In genomic region chr12:35046999-35047319, GRCm38 (mm10) we compare ENCODE assay signal across 8 mouse cellular contexts. TPM values are rescaled to one million over a fixed set of nuclear protein-coding genes. Genes with fewer than 3 reads are reported as not detected.
A peak's percentile ranks its signal among the peaks of the same experiment; 100 is the strongest.
DNase-seq lines count a peak whose midpoint lies in the region; ATAC-seq and TF ChIP-seq lines count a peak whose summit lies in the region.

Gene Snx13 (plus strand): TSS chr12:35047186.

- peak within 1 kb of the TSS; percentile 98 for H3K27ac ChIP-seq in heart, embryonic 12.5 days (ENCODE audit: poor library complexity, severe bottlenecking)
- H3K27ac ChIP-seq in kidney, postnatal 0 days = peak within 1 kb of the TSS; percentile 97
- H3K27ac ChIP-seq in liver, embryonic 11.5 days (ENCODE audit: low read depth, low read length) = peak within 1 kb of the TSS; percentile 79

- H3K36me3 ChIP-seq in heart, embryonic 12.5 days = no peaks in the 10 kb centered on the region
- H3K36me3 ChIP-seq in kidney, postnatal 0 days (ENCODE audit: insufficient read depth, low read length) = no peaks in the 10 kb centered on the region
- no peaks in the 10 kb centered on the region for H3K36me3 ChIP-seq in liver, embryonic 11.5 days (ENCODE audit: control insufficient read depth, insufficient read depth, low read length)
- H3K36me3 ChIP-seq in myocyte (ENCODE audit: control insufficient read depth, insufficient read depth) = no peaks in the 10 kb centered on the region
- H3K36me3 ChIP-seq in splenic B cell, adult 2 months (ENCODE audit: control insufficient read depth, insufficient read depth, low read length, poor library complexity, severe bottlenecking) = no peaks in the 10 kb centered on the region

- peak within 1 kb of the TSS; percentile 96 for H3K9ac ChIP-seq in heart, embryonic 12.5 days
- peak within 1 kb of the TSS; percentile 98 for H3K9ac ChIP-seq in kidney, postnatal 0 days (ENCODE audit: low read depth, low read length)
- H3K9ac ChIP-seq in liver, embryonic 11.5 days (ENCODE audit: low read depth, low read length) = peak within 1 kb of the TSS; percentile 93

- no peak for TF ChIP-seq CTCF in brain, embryonic 14.5 days (IDR thresholded peaks at IDR 0.05; ENCODE audit: borderline replicate concordance, extremely low read depth, insufficient read depth, insufficient read length)
- no peak for TF ChIP-seq CTCF in kidney, postnatal 0 days (IDR thresholded peaks at IDR 0.05; ENCODE audit: low read depth)

- H3K4me1 ChIP-seq in heart, embryonic 12.5 days (replicated peaks) = peaks cover 31% of the 10 kb centered on the region
- H3K4me1 ChIP-seq in kidney, postnatal 0 days (replicated peaks; ENCODE audit: insufficient read depth, low read length) = no peaks in the 10 kb centered on the region; the same call in none of the 2 replicates
- H3K4me1 ChIP-seq in liver, embryonic 11.5 days (replicated peaks; ENCODE audit: control insufficient read depth, insufficient read depth, low read length) = peaks cover 9% of the 10 kb centered on the region

- peaks cover 44% of the 10 kb centered on the region for H3K79me2 ChIP-seq in myocyte (ENCODE audit: control insufficient read depth, insufficient read depth)

- peak within 1 kb of the TSS; percentile 98 for H3K4me3 ChIP-seq in heart, embryonic 12.5 days
- H3K4me3 ChIP-seq in kidney, postnatal 0 days (replicated peaks; ENCODE audit: low read depth, low read length) = peak within 1 kb of the TSS; percentile 94
- H3K4me3 ChIP-seq in liver, embryonic 11.5 days (ENCODE audit: low read depth, low read length) = peak within 1 kb of the TSS; percentile 94
- H3K4me3 ChIP-seq in myocyte = peak within 1 kb of the TSS; percentile 74

- peak; percentile 95 for ATAC-seq in erythroblast, adult 5-6 weeks (replicated peaks; ENCODE audit: low FRiP score, poor library complexity, severe bottlenecking)
- peak; percentile 98 for ATAC-seq in heart, embryonic 12.5 days (ENCODE audit: insufficient number of reproducible peaks, low FRiP score)
- ATAC-seq in kidney, postnatal 0 days (replicated peaks; ENCODE audit: low FRiP score, low read depth) = peak; percentile 98
- ATAC-seq in liver, embryonic 11.5 days (replicated peaks; ENCODE audit: low FRiP score) = peak; percentile 96

- H3K9me3 ChIP-seq in heart, embryonic 12.5 days (replicated peaks) = no peaks in the 10 kb centered on the region
- H3K9me3 ChIP-seq in kidney, postnatal 0 days (replicated peaks; ENCODE audit: low read length) = no peaks in the 10 kb centered on the region
- H3K9me3 ChIP-seq in liver, embryonic 11.5 days (ENCODE audit: control insufficient read depth, low read length) = no peaks in the 10 kb centered on the region

- TF ChIP-seq POLR2A in brain, embryonic 14.5 days (IDR thresholded peaks at IDR 0.05; ENCODE audit: borderline replicate concordance, extremely low read depth, insufficient read depth, insufficient read length, poor library complexity, severe bottlenecking) = peak; percentile 82
- peak; percentile 87 for TF ChIP-seq POLR2A in myocyte (IDR thresholded peaks at IDR 0.05; ENCODE audit: insufficient read length, low read depth)

- WGBS in heart, embryonic 12.5 days = under 1% methylated on average over 51 of the region's 51 CpGs
- whole genome bisulfite sequencing in kidney, postnatal 0 days = under 1% methylated on average over 51 of the region's 51 CpGs
- WGBS in liver, embryonic 11.5 days = under 1% methylated on average over 51 of the region's 51 CpGs

- peak; percentile 94 for DNase-seq in CD4-positive helper T cell, adult 2 months (ENCODE audit: low read depth, low spot score)
- peak; percentile 97 for DNase-seq in brain, embryonic 14.5 days (ENCODE audit: low read depth)
- DNase-seq in kidney, postnatal 0 days (ENCODE audit: low spot score) = peak; percentile 94
- peak; percentile 87 for DNase-seq in liver, embryonic 11.5 days (ENCODE audit: low spot score)
- peak; percentile 92 for DNase-seq in splenic B cell, adult 2 months (ENCODE audit: low read depth, low spot score)

- H3ac ChIP-seq in myocyte (ENCODE audit: control insufficient read depth, insufficient read length) = peak within 1 kb of the TSS; percentile 76

- no peaks in the 10 kb centered on the region for H3K27me3 ChIP-seq in heart, embryonic 12.5 days (replicated peaks)
- H3K27me3 ChIP-seq in kidney, postnatal 0 days (ENCODE audit: insufficient read depth, low read length) = no peaks in the 10 kb centered on the region
- no peaks in the 10 kb centered on the region for H3K27me3 ChIP-seq in liver, embryonic 11.5 days (replicated peaks; ENCODE audit: control insufficient read depth, insufficient read depth, low read length)
- no peaks in the 10 kb centered on the region for H3K27me3 ChIP-seq in myocyte (ENCODE audit: control insufficient read depth, insufficient read depth, insufficient read length)
- H3K27me3 ChIP-seq in splenic B cell, adult 2 months (ENCODE audit: control insufficient read depth, insufficient read depth, low read length, poor library complexity, severe bottlenecking) = no peaks in the 10 kb centered on the region

- peak within 1 kb of the TSS; percentile 84 for H3K4me2 ChIP-seq in heart, embryonic 12.5 days
- peak within 1 kb of the TSS; percentile 74 for H3K4me2 ChIP-seq in kidney, postnatal 0 days (ENCODE audit: low read length)
- peak within 1 kb of the TSS; percentile 87 for H3K4me2 ChIP-seq in liver, embryonic 11.5 days
- H3K4me2 ChIP-seq in myocyte (ENCODE audit: low read depth) = peak within 1 kb of the TSS; percentile 74

TF ChIP-seq in myocyte, 11 proteins besides CTCF, POLR2A, EP300 and RAD21:
- TF ChIP-seq E2F4 (IDR thresholded peaks at IDR 0.05; ENCODE audit: insufficient read depth) (peak; percentile 25), USF1 (IDR thresholded peaks at IDR 0.05; ENCODE audit: low read depth) (no peak), POLR2AphosphoS2 (IDR thresholded peaks at IDR 0.05; ENCODE audit: insufficient read length, low read depth) (peak; percentile 82)

RNA-seq across cellular contexts. Expression of gene Snx13, which starts in this region (rescaled TPM):
- 10.8 and 13.3 TPM in 2 replicates for polyA plus RNA-seq in brain, embryonic 14.5 days (2012; rRNA removed)
- total RNA-seq in erythroblast, adult 5-6 weeks (2015; ENCODE audit: low replicate concordance) = 9.4 and 18.6 TPM in 2 replicates
- 15.5 and 17.1 TPM in 2 replicates for total RNA-seq in erythroblast, adult 5-6 weeks (2017; ENCODE audit: low replicate concordance)
- polyA plus RNA-seq in heart, embryonic 12.5 days (2016; fragmentation: Nextera tagmentation; extraction: Ambion mirVana) = 35.1 and 38.7 TPM in 2 replicates
- 28.0 and 28.1 TPM in 2 replicates for polyA plus RNA-seq in kidney, postnatal 0 days (2015; fragmentation: Nextera tagmentation; extraction: Ambion mirVana)
- 13.9 and 16.6 TPM in 2 replicates for polyA plus RNA-seq in liver, embryonic 11.5 days (2014; fragmentation: Nextera tagmentation; extraction: Ambion mirVana)
- polyA plus RNA-seq in myocyte (2012; fragmentation: generic; extraction: Trizol) = 7.4 TPM

Comparison
In these comparisons a context has a peak if more than half of its experiments do, and no peak if none do; other contexts are left out.
1. Peak in every context shown above with its lines: DNase-seq, ATAC-seq, H3K4me3 ChIP-seq and H3K27ac ChIP-seq.